Mouse (Mus musculus): Measurements from ENCODE around the gene Arih2. TPM values are rescaled to one million over a fixed set of nuclear protein-coding genes. Genes with fewer than 3 reads are reported as not detected.

Arih2 gene
- polyA plus RNA-seq, 1 experiment from 2014 or later: 50.9 TPM

GRCm38 (mm10) chr9:108601986-108602385, 47.2 kb downstream of the Arih2 start:
- 87% methylated on average over 4 of the region's 4 CpGs for WGBS
- ATAC-seq (ENCODE audit: low FRiP score): no peak
- Histone ChIP-seq H3K27me3 (ENCODE audit: control insufficient read depth, insufficient read depth, low read length) (no peaks in the 10 kb centered on the region), H3K36me3 (ENCODE audit: control insufficient read depth, insufficient read depth, low read length) (peaks cover 7% of the 10 kb centered on the region), H3K4me3 (ENCODE audit: low read depth, low read length) (no peak overlapping the region), H3K4me1 (ENCODE audit: control insufficient read depth, insufficient read depth, low read length) (peaks cover 3% of the 10 kb centered on the region; the same call in 1 of the 2 replicates), H3K9me3 (ENCODE audit: control insufficient read depth, low read length) (no peaks in the 10 kb centered on the region), H3K9ac (ENCODE audit: low read length) (no peak overlapping the region), H3K4me2 (no peak overlapping the region), H3K27ac (ENCODE audit: low read depth, low read length) (no peak overlapping the region)
- DNase-seq (ENCODE audit: low spot score, missing footprints): no peak

DNA sequence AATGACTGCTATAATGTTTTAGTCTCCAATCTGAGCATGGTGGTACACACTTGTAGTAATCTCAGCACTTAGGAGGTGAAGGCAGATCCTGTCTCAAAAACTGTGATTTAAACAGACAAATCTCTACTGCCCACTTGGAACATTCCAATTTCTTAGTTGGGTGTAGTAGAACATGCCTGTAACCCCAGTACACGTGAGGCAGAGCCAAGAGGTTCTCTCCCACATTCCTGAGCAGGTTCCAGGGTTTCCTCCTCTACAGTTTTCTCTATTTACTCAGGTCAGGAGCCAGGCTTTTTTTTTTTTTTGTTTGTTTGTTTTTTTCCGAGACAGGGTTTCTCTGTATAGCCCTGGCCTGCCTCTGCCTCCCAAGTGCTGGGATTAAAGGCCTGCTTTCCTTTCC, 49.2 kb downstream of the Arih2 start:
- peaks cover 4% of the 10 kb centered on the region for H3K36me3 ChIP-seq (ENCODE audit: control insufficient read depth, insufficient read depth, low read length)
- H3K9ac ChIP-seq (ENCODE audit: low read length): no peak overlapping the region
- H3K4me1 ChIP-seq (ENCODE audit: control insufficient read depth, insufficient read depth, low read length): peaks cover 3% of the 10 kb centered on the region; the same call in 1 of the 2 replicates
- 72% methylated on average over 2 of the region's 2 CpGs for WGBS
- no peak overlapping the region for H3K4me3 ChIP-seq (ENCODE audit: low read depth, low read length)
- no peak for ATAC-seq (ENCODE audit: low FRiP score)
- no peak overlapping the region for H3K4me2 ChIP-seq
- DNase-seq (ENCODE audit: low spot score, missing footprints): no peak
- H3K27me3 ChIP-seq (ENCODE audit: control insufficient read depth, insufficient read depth, low read length): no peaks in the 10 kb centered on the region
- no peak overlapping the region for H3K27ac ChIP-seq (ENCODE audit: low read depth, low read length)
- H3K9me3 ChIP-seq (ENCODE audit: control insufficient read depth, low read length): no peaks in the 10 kb centered on the region

GRCm38 (mm10) chr9:108599021-108599566, 50.1 kb downstream of the Arih2 start:
- Histone ChIP-seq H3K27me3 (ENCODE audit: control insufficient read depth, insufficient read depth, low read length) (no peaks in the 10 kb centered on the region), H3K4me2 (no peak overlapping the region), H3K9me3 (ENCODE audit: control insufficient read depth, low read length) (no peaks in the 10 kb centered on the region), H3K27ac (ENCODE audit: low read depth, low read length) (no peak overlapping the region), H3K9ac (ENCODE audit: low read length) (no peak overlapping the region), H3K4me1 (ENCODE audit: control insufficient read depth, insufficient read depth, low read length) (peaks cover 3% of the 10 kb centered on the region; the same call in 1 of the 2 replicates), H3K4me3 (ENCODE audit: low read depth, low read length) (no peak overlapping the region), H3K36me3 (ENCODE audit: control insufficient read depth, insufficient read depth, low read length) (peaks cover 4% of the 10 kb centered on the region)
- WGBS: 77% methylated on average over 4 of the region's 4 CpGs
- DNase-seq (ENCODE audit: low spot score, missing footprints) (peak; percentile 100), ATAC-seq (ENCODE audit: low FRiP score) (no peak)

DNA sequence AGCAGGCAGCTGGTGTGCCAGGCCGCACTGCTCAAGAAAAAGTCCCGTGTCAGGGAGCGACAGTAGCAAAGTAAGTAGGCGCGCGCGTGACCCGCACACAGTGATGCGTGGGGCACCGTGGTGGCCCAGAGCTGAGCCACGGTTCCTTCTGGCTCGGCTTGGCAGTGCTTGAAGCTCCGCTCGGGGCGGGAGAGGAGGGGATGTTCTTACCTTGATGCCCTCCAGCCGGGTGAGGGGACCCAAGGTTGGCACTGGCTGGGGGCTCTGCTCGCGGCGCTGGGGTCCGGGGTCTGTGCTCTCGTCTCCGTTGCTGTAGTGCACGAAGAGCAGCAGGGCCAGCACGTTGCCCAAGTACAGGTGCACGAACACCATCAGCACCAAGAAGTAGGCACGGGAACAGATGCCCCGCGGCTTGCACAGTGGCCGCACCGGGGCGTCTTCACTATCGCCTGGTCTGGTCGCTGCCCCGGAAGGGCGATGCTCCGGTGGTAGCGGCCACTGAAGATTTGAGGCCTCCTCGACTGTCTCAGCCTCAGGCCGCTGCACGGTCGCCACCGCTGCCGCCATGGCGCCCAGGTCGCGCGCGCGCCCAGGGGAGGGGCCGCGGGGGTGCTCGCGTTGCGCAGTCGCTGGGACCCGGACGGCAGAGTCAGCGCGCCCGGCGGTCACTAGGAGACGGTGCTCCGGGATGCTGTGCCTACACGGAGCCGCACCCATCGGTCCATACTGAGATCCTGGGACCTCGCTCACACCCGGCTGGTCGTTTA, 52.0 kb downstream of the Arih2 start, which contains the start of gene P4htm:
Gene P4htm (minus strand): TSS at position 670 of the 767 bp plus-strand sequence.
- Histone ChIP-seq H3K9me3 (ENCODE audit: control insufficient read depth, low read length) (no peaks in the 10 kb centered on the region), H3K27me3 (ENCODE audit: control insufficient read depth, insufficient read depth, low read length) (no peaks in the 10 kb centered on the region), H3K36me3 (ENCODE audit: control insufficient read depth, insufficient read depth, low read length) (no peaks in the 10 kb centered on the region; the same call in 1 of the 2 replicates), H3K27ac (ENCODE audit: low read depth, low read length) (0 out of 2 replicates have a peak within 1 kb of the TSS, but pooled peaks have one; percentile 3), H3K9ac (ENCODE audit: low read length) (peak within 1 kb of the TSS; percentile 73), H3K4me1 (ENCODE audit: control insufficient read depth, insufficient read depth, low read length) (peaks cover 3% of the 10 kb centered on the region; the same call in 1 of the 2 replicates), H3K4me2 (peak within 1 kb of the TSS; percentile 82), H3K4me3 (ENCODE audit: low read depth, low read length) (peak within 1 kb of the TSS; percentile 63)
- peak; percentile 90 for ATAC-seq (ENCODE audit: low FRiP score)
- peak; percentile 97 for DNase-seq (ENCODE audit: low spot score, missing footprints)
- 2% methylated on average over 69 of the region's 69 CpGs for WGBS

- Histone ChIP-seq H3K27me3 (ENCODE audit: control insufficient read depth, insufficient read depth, low read length) (no peaks in the 10 kb centered on the region), H3K27ac (ENCODE audit: low read depth, low read length) (no peak overlapping the region), H3K36me3 (ENCODE audit: control insufficient read depth, insufficient read depth, low read length) (no peaks in the 10 kb centered on the region), H3K4me1 (ENCODE audit: control insufficient read depth, insufficient read depth, low read length) (peaks cover 8% of the 10 kb centered on the region), H3K4me3 (ENCODE audit: low read depth, low read length) (no peak overlapping the region), H3K9ac (ENCODE audit: low read length) (no peak overlapping the region), H3K4me2 (no peak overlapping the region), H3K9me3 (ENCODE audit: control insufficient read depth, low read length) (no peaks in the 10 kb centered on the region)
- WGBS: 89% methylated on average over 3 of the region's 3 CpGs
- DNase-seq (ENCODE audit: low spot score, missing footprints) (no peak), ATAC-seq (ENCODE audit: low FRiP score) (no peak)
These were observed 54.8 kb downstream of the Arih2 start for GRCm38 (mm10) chr9:108594354-108594753.

- DNase-seq (ENCODE audit: low spot score, missing footprints) (no peak), ATAC-seq (ENCODE audit: low FRiP score) (no peak)
- Histone ChIP-seq H3K36me3 (ENCODE audit: control insufficient read depth, insufficient read depth, low read length) (no peaks in the 10 kb centered on the region), H3K27me3 (ENCODE audit: control insufficient read depth, insufficient read depth, low read length) (no peaks in the 10 kb centered on the region), H3K9ac (ENCODE audit: low read length) (no peak overlapping the region), H3K4me1 (ENCODE audit: control insufficient read depth, insufficient read depth, low read length) (peaks cover 32% of the 10 kb centered on the region), H3K9me3 (ENCODE audit: control insufficient read depth, low read length) (no peaks in the 10 kb centered on the region), H3K4me3 (ENCODE audit: low read depth, low read length) (no peak overlapping the region), H3K4me2 (no peak overlapping the region), H3K27ac (ENCODE audit: low read depth, low read length) (no peak overlapping the region)
- WGBS: 91% methylated on average over 4 of the region's 4 CpGs
These were observed 57.7 kb downstream of the Arih2 start for GRCm38 (mm10) chr9:108591462-108591861.

DNA sequence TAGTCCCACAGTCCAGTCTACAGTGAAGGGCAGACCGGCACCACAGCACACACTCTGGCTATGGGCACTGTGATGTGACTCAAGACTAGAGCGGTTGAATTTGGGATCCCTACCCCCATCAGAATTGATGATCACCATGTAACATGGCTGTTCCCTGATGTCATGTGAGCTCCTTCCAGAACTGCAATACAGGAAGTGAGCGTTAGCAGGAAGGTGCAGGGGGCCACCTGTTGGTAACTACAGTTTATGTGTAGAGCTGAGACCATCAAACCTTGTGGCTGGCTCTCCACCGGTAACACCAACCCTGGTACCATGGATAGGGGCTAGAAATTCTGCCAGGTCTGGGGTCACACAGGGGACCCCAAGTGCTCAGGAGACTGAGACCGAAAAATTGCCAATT, 60.0 kb downstream of the Arih2 start:
- Histone ChIP-seq H3K4me1 (ENCODE audit: control insufficient read depth, insufficient read depth, low read length) (peaks cover 36% of the 10 kb centered on the region), H3K27ac (ENCODE audit: low read depth, low read length) (peak overlapping the region; percentile 98), H3K4me2 (no peak overlapping the region), H3K36me3 (ENCODE audit: control insufficient read depth, insufficient read depth, low read length) (no peaks in the 10 kb centered on the region), H3K9ac (ENCODE audit: low read length) (no peak overlapping the region), H3K27me3 (ENCODE audit: control insufficient read depth, insufficient read depth, low read length) (no peaks in the 10 kb centered on the region), H3K4me3 (ENCODE audit: low read depth, low read length) (no peak overlapping the region), H3K9me3 (ENCODE audit: control insufficient read depth, low read length) (no peaks in the 10 kb centered on the region)
- 73% methylated on average over 5 of the region's 5 CpGs for WGBS
- DNase-seq (ENCODE audit: low spot score, missing footprints) (no peak), ATAC-seq (ENCODE audit: low FRiP score) (no peak)

DNA sequence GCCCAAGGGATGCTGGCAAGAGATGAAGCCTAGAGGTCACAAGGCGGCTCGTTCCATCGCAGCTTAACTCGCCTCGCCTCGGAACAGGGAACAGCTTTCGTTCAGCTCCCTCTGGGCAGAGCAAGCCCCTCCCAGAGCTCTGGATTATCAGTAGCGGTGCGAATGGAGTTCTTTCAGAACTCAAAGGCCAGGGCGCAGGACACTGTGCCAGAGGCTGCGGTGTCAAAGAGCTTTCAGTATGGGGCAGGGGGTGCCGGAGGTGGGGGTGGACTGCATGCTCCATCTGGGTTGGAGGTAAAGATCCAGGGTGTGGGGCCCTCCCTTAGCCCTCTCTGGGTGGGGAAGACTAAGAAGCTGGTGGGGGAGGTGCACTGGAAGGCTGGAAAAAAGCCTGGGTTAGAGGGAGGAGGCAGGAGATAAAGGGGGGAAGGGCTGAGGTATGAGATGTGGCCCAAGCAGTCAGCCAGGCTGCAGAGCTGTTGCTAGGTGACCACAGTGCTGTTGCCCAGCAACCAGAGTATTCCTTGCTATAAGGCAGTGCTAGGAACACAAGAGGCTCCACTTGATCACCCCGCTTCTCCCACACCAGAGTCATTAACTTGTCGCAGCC, 61.5 kb downstream of the Arih2 start:
- WGBS: under 1% methylated on average over 14 of the region's 14 CpGs

GRCm38 (mm10) chr9:108579344-108579690, 69.9 kb downstream of the Arih2 start:
- Histone ChIP-seq H3K9me3 (ENCODE audit: control insufficient read depth, low read length) (no peaks in the 10 kb centered on the region), H3K4me2 (peak overlapping the region; percentile 78), H3K4me3 (ENCODE audit: low read depth, low read length) (peak overlapping the region; percentile 87), H3K27ac (ENCODE audit: low read depth, low read length) (peak overlapping the region; percentile 75), H3K9ac (ENCODE audit: low read length) (peak overlapping the region; percentile 55), H3K27me3 (ENCODE audit: control insufficient read depth, insufficient read depth, low read length) (no peaks in the 10 kb centered on the region; the same call in 1 of the 2 replicates), H3K4me1 (ENCODE audit: control insufficient read depth, insufficient read depth, low read length) (peaks cover 30% of the 10 kb centered on the region), H3K36me3 (ENCODE audit: control insufficient read depth, insufficient read depth, low read length) (peaks cover 3% of the 10 kb centered on the region)
- no peak for DNase-seq (ENCODE audit: low spot score, missing footprints)
- WGBS: 68% methylated on average over 5 of the region's 5 CpGs
- no peak for ATAC-seq (ENCODE audit: low FRiP score)

More for the DNA sequence above, 61.5 kb downstream of the Arih2 start:
- H3K9me3 ChIP-seq (ENCODE audit: control insufficient read depth, low read length): no peaks in the 10 kb centered on the region
- H3K4me1 ChIP-seq (ENCODE audit: control insufficient read depth, insufficient read depth, low read length): peaks cover 36% of the 10 kb centered on the region
- H3K4me2 ChIP-seq: peak overlapping the region; percentile 46
- ATAC-seq (ENCODE audit: low FRiP score) (peak; percentile 98), DNase-seq (ENCODE audit: low spot score, missing footprints) (peak; percentile 99)
- peak overlapping the region; percentile 17; the same call in 1 of the 2 replicates for H3K4me3 ChIP-seq (ENCODE audit: low read depth, low read length)
- H3K27ac ChIP-seq (ENCODE audit: low read depth, low read length): peak overlapping the region; percentile 98
- H3K27me3 ChIP-seq (ENCODE audit: control insufficient read depth, insufficient read depth, low read length): no peaks in the 10 kb centered on the region; the same call in 1 of the 2 replicates
- H3K9ac ChIP-seq (ENCODE audit: low read length): peak overlapping the region; percentile 62
- no peaks in the 10 kb centered on the region for H3K36me3 ChIP-seq (ENCODE audit: control insufficient read depth, insufficient read depth, low read length)

All from midbrain, embryonic 11.5 days (tissue).